Mouse (Mus musculus) spleen, adult 2 months (tissue): ENCODE results near the gene Dgki.

Experiments
- CTCF ChIP-seq: fragments of 200-500 bp; IDR thresholded peaks from 2 replicates; pipeline ENCODE4 v1.5.1; 2011; ENCODE audit warnings: mild to moderate bottlenecking, inconsistent platforms; ENCODE audit not compliant: insufficient read depth, insufficient read length, insufficient replicate concordance; ENCODE audit errors: extremely low read depth
- POLR2A ChIP-seq: fragments of 200-500 bp; IDR thresholded peaks from 2 replicates; pipeline ENCODE4 v1.6.1; 2011; ENCODE audit warnings: low read depth, low read length, inconsistent platforms

DNA sequence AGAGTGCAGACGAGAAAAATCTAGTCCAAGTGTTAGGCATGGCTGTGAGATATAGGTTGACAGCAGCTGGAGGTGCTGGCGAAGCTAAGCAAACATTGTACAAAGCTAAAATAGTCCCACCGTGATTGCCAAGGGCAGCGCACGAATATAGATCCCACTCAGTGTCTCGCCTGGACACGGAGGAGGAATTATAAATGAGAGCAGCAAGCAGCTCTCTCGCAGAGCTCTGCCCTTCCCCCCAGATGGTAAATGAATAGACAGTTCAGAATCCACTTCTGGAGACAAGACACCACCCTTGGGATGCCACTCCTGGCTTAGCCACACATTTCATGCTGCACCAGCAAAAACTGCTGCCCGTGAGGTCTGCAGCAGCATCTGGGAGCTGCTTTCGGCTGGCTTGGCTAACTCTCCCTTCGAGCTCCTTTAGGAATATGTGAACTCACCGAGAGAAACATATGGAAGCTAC lies 203.1 kb downstream of the Dgki start:
- TF ChIP-seq POLR2A (no peak), CTCF (no peak)
